Mouse (Mus musculus) myocyte (in vitro differentiated cells): Measurements from ENCODE around the gene Vpreb3.

Source experiments
- CEBPB ChIP-seq: IDR thresholded peaks from 2 replicates; pipeline ENCODE4 v1.6.1; 2011; ENCODE audit warnings: mild to moderate bottlenecking, moderate library complexity; ENCODE audit not compliant: poor library complexity, insufficient read depth, severe bottlenecking
- E2F4 ChIP-seq: IDR thresholded peaks from one replicate; pipeline ENCODE4 v1.6.1; 2011; ENCODE audit warnings: mild to moderate bottlenecking, control low read depth, moderate library complexity; ENCODE audit not compliant: insufficient read depth
- MAX ChIP-seq: IDR thresholded peaks from one replicate; pipeline ENCODE4 v1.6.1; 2011; ENCODE audit warnings: low read depth, mild to moderate bottlenecking, control low read depth
- MYOD1 ChIP-seq, 3 experiments: IDR thresholded peaks; one replicate each; pipeline ENCODE4 v1.6.1; 2011; ENCODE audit warnings: control low read depth in 2 of 3, low read depth in 2 of 3, mild to moderate bottlenecking in 2 of 3, moderate library complexity in 1 of 3; ENCODE audit not compliant: insufficient read length in 2 of 3, control insufficient read depth in 1 of 3
- POLR2A ChIP-seq: IDR thresholded peaks from one replicate; pipeline ENCODE4 v1.6.1; 2011; ENCODE audit warnings: low read depth, mild to moderate bottlenecking, control low read depth, moderate library complexity; ENCODE audit not compliant: insufficient read length
- POLR2AphosphoS2 ChIP-seq: IDR thresholded peaks from one replicate; pipeline ENCODE4 v1.6.1; 2011; ENCODE audit warnings: low read depth, control low read depth; ENCODE audit not compliant: insufficient read length
- REST ChIP-seq: IDR thresholded peaks from one replicate; pipeline ENCODE4 v1.6.1; 2011; ENCODE audit warnings: mild to moderate bottlenecking, control low read depth, moderate library complexity; ENCODE audit not compliant: insufficient read depth, insufficient read length
- TCF12 ChIP-seq: IDR thresholded peaks from one replicate; pipeline ENCODE4 v1.6.1; 2011; ENCODE audit warnings: mild to moderate bottlenecking, control low read depth; ENCODE audit not compliant: poor library complexity, insufficient read depth, severe bottlenecking
- USF1 ChIP-seq: IDR thresholded peaks from one replicate; pipeline ENCODE4 v1.6.1; 2011; ENCODE audit warnings: low read depth, mild to moderate bottlenecking, control low read depth, moderate library complexity

DNA sequence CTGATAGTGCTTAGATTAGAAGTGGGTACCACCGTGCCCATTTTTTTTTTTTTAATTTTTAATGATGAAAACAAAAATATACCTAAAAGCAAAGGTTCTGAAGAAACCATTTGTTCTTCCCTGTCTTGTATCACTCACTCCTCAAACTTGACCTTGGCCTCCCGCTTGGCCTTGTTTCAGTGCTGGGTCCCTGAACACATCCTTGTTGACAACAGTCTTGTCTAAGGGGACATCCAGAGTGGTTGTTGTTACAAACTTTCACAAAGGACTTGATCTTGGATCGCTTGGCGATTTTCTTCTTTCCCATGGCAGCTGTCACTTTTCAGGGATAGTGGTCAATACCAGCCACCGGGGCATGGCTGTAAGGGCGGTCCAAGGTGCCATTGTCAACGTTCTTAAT lies 2.4 kb downstream of the Vpreb3 start:
- TF ChIP-seq MYOD1 (IDR thresholded peaks at IDR 0.05; ENCODE audit: control insufficient read depth in 1 of 3, insufficient read length in 2 of 3, low read depth in 2 of 3) (no peak), CEBPB (no peak), USF1 (no peak), POLR2A (no peak), MAX (no peak), REST (no peak), TCF12 (no peak), E2F4 (no peak), POLR2AphosphoS2 (no peak)
